Mouse (Mus musculus) c-Kit-positive CD71-positive TER-119-negative erythroid progenitor cells, embryonic 14.5 days (primary cell): ENCODE results near the gene Rps6ka2.
"Not testable (repeated sequence)": the region's sequence is repeated elsewhere in the genome, so short reads cannot be mapped to it uniquely, and the experiment has no call there.

Experiments
- DNase-seq: peaks from one replicate; pipeline ENCODE4 v3.0.0-alpha.2; 2013; ENCODE audit warnings: low read depth

Gene Rps6ka2

GRCm38 (mm10) chr17:7169627-7170303, at the start of gene Rps6ka2:
Gene Rps6ka2 (plus strand): TSS chr17:7170115.
- DNase-seq: peak; percentile 89

GRCm38 (mm10) chr17:7120835-7121234, 49.1 kb upstream of the Rps6ka2 start:
- DNase-seq: not testable (repeated sequence)

GRCm38 (mm10) chr17:7122554-7122953, 47.4 kb upstream of the Rps6ka2 start:
- DNase-seq: not testable (repeated sequence)

GRCm38 (mm10) chr17:7126475-7126874, 43.4 kb upstream of the Rps6ka2 start:
- not testable (repeated sequence) for DNase-seq

- not testable (repeated sequence) for DNase-seq
Measured at GRCm38 (mm10) chr17:7134002-7134401, 35.9 kb upstream of the Rps6ka2 start.

GRCm38 (mm10) chr17:7135277-7135676, 34.6 kb upstream of the Rps6ka2 start:
- not testable (repeated sequence) for DNase-seq

- DNase-seq: no peak
Measured at GRCm38 (mm10) chr17:7138186-7138925, 31.6 kb upstream of the Rps6ka2 start.

- no peak for DNase-seq
Measured at GRCm38 (mm10) chr17:7140399-7141174, 29.3 kb upstream of the Rps6ka2 start.

GRCm38 (mm10) chr17:7142367-7142766, 27.5 kb upstream of the Rps6ka2 start:
- no peak for DNase-seq

GRCm38 (mm10) chr17:7143885-7144518, 25.9 kb upstream of the Rps6ka2 start:
- DNase-seq: no peak

GRCm38 (mm10) chr17:7145373-7146058, 24.4 kb upstream of the Rps6ka2 start:
- DNase-seq: no peak

GRCm38 (mm10) chr17:7146479-7146878, 23.4 kb upstream of the Rps6ka2 start:
- no peak for DNase-seq

- no peak for DNase-seq
Measured at GRCm38 (mm10) chr17:7147920-7148321, 22.0 kb upstream of the Rps6ka2 start.

GRCm38 (mm10) chr17:7149328-7150195, 20.4 kb upstream of the Rps6ka2 start:
- no peak for DNase-seq

GRCm38 (mm10) chr17:7151446-7152100, 18.3 kb upstream of the Rps6ka2 start:
- DNase-seq: no peak

GRCm38 (mm10) chr17:7152662-7153061, 17.3 kb upstream of the Rps6ka2 start:
- no peak for DNase-seq

- no peak for DNase-seq
Measured at GRCm38 (mm10) chr17:7163955-7164354, 6.0 kb upstream of the Rps6ka2 start.

- DNase-seq: no peak
Measured at GRCm38 (mm10) chr17:7165524-7165923, 4.4 kb upstream of the Rps6ka2 start.

GRCm38 (mm10) chr17:7168961-7169626, 821 bp upstream of the Rps6ka2 start:
- no peak for DNase-seq
